Comparison of ENCODE assay signal across 7 mouse cellular contexts in genomic region chr5:36748536-36749061, GRCm38 (mm10). TPM values are rescaled to one million over a fixed set of nuclear protein-coding genes. Genes with fewer than 3 reads are reported as not detected.
DNase-seq lines count a peak whose midpoint lies in the region; ATAC-seq lines count a peak whose summit lies in the region.

Gene Bloc1s4, minus strand, starts transcription at chr5:36748650.

- 5% methylated on average over 31 of the region's 31 CpGs for WGBS in embryonic facial prominence, embryonic 10.5 days
- whole genome bisulfite sequencing in limb, embryonic 10.5 days = 6% methylated on average over 31 of the region's 31 CpGs
- 4% methylated on average over 31 of the region's 31 CpGs for WGBS in midbrain, embryonic 13.5 days

- H3K27ac ChIP-seq in embryonic facial prominence, embryonic 10.5 days (replicated peaks) = peak within 1 kb of the TSS; percentile 89
- H3K27ac ChIP-seq in limb, embryonic 10.5 days = peak within 1 kb of the TSS; percentile 87
- H3K27ac ChIP-seq in midbrain, embryonic 13.5 days = peak within 1 kb of the TSS; percentile 54

- no peaks in the 10 kb centered on the region for H3K9me3 ChIP-seq in embryonic facial prominence, embryonic 10.5 days
- no peaks in the 10 kb centered on the region for H3K9me3 ChIP-seq in limb, embryonic 10.5 days (replicated peaks)
- no peaks in the 10 kb centered on the region for H3K9me3 ChIP-seq in midbrain, embryonic 13.5 days

- peak within 1 kb of the TSS; percentile 100 for H3K4me2 ChIP-seq in midbrain, embryonic 13.5 days (replicated peaks)

- H3K4me3 ChIP-seq in embryonic facial prominence, embryonic 10.5 days = peak within 1 kb of the TSS; percentile 100
- peak within 1 kb of the TSS; percentile 100 for H3K4me3 ChIP-seq in limb, embryonic 10.5 days
- peak within 1 kb of the TSS; percentile 97 for H3K4me3 ChIP-seq in midbrain, embryonic 13.5 days (replicated peaks)

- peak; percentile 95 for DNase-seq in adrenal gland, postnatal 10 days
- peak; percentile 94 for DNase-seq in embryonic facial prominence, embryonic 10.5 days (ENCODE audit: low spot score)
- peak; percentile 91 for DNase-seq in kidney, adult 11 months
- DNase-seq in limb, embryonic 10.5 days (ENCODE audit: low spot score) = peak; percentile 97
- DNase-seq in spleen, adult 12 weeks (ENCODE audit: low spot score) = peak; percentile 77

- peak within 1 kb of the TSS; percentile 86 for H3K9ac ChIP-seq in midbrain, embryonic 13.5 days (replicated peaks)

- ATAC-seq in granulocyte monocyte progenitor cell, adult 5-6 weeks (replicated peaks; ENCODE audit: poor library complexity, severe bottlenecking) = peak; percentile 86
- ATAC-seq in midbrain, embryonic 13.5 days = peak; percentile 99

- 0 out of 2 replicates have a peak, but pooled peaks cover 3% of the 10 kb centered on the region for H3K36me3 ChIP-seq in embryonic facial prominence, embryonic 10.5 days (replicated peaks)
- H3K36me3 ChIP-seq in limb, embryonic 10.5 days = no peaks in the 10 kb centered on the region
- no peaks in the 10 kb centered on the region for H3K36me3 ChIP-seq in midbrain, embryonic 13.5 days

- peaks cover 21% of the 10 kb centered on the region for H3K4me1 ChIP-seq in embryonic facial prominence, embryonic 10.5 days
- peaks cover 18% of the 10 kb centered on the region for H3K4me1 ChIP-seq in limb, embryonic 10.5 days
- H3K4me1 ChIP-seq in midbrain, embryonic 13.5 days (replicated peaks) = peaks cover 23% of the 10 kb centered on the region

- 0 out of 2 replicates have a peak, but pooled peaks cover 5% of the 10 kb centered on the region for H3K27me3 ChIP-seq in embryonic facial prominence, embryonic 10.5 days (replicated peaks; ENCODE audit: low read depth, poor library complexity, severe bottlenecking)
- H3K27me3 ChIP-seq in limb, embryonic 10.5 days (ENCODE audit: low read depth, poor library complexity, severe bottlenecking) = no peaks in the 10 kb centered on the region
- peaks cover 10% of the 10 kb centered on the region for H3K27me3 ChIP-seq in midbrain, embryonic 13.5 days

RNA-seq across cellular contexts. Expression of gene Bloc1s4, which starts in this region (rescaled TPM):
- total RNA-seq in adrenal gland, postnatal 10 days (2021) = 10 to 100 TPM; 22.6 to 27.2 TPM
- 20.5 and 24.2 TPM in 2 replicates for polyA plus RNA-seq in embryonic facial prominence, embryonic 10.5 days (2016; fragmentation: Nextera tagmentation; extraction: Ambion mirVana)
- total RNA-seq in granulocyte monocyte progenitor cell, adult 5-6 weeks (2014; fragmentation: Nextera tagmentation) = 5.2 and 10.2 TPM in 2 replicates
- 17.1 and 20.9 TPM in 2 replicates for total RNA-seq in granulocyte monocyte progenitor cell, adult 5-6 weeks (2017)
- 23.7 and 25.5 TPM in 2 replicates for polyA plus RNA-seq in limb, embryonic 10.5 days (2016; fragmentation: Nextera tagmentation; extraction: Ambion mirVana)
- 23.7 and 27.6 TPM in 2 replicates for polyA plus RNA-seq in midbrain, embryonic 13.5 days (2015; fragmentation: Nextera tagmentation; extraction: Ambion mirVana)

Comparison
In these comparisons a context has a peak if more than half of its experiments do, and no peak if none do; other contexts are left out.
1. Peak in every context shown above with its lines: DNase-seq, ATAC-seq, H3K4me3 ChIP-seq and H3K27ac ChIP-seq.